Mouse (Mus musculus): Measurements from ENCODE around the gene Hspb6. TPM values are rescaled to one million over a fixed set of nuclear protein-coding genes. Genes with fewer than 3 reads are reported as not detected.

The Hspb6 gene
- polyA plus RNA-seq (2011; ENCODE audit: insufficient read depth, insufficient read length, low read depth, missing spikeins), result 6.4 and 7.0 TPM in 2 replicates

DNA sequence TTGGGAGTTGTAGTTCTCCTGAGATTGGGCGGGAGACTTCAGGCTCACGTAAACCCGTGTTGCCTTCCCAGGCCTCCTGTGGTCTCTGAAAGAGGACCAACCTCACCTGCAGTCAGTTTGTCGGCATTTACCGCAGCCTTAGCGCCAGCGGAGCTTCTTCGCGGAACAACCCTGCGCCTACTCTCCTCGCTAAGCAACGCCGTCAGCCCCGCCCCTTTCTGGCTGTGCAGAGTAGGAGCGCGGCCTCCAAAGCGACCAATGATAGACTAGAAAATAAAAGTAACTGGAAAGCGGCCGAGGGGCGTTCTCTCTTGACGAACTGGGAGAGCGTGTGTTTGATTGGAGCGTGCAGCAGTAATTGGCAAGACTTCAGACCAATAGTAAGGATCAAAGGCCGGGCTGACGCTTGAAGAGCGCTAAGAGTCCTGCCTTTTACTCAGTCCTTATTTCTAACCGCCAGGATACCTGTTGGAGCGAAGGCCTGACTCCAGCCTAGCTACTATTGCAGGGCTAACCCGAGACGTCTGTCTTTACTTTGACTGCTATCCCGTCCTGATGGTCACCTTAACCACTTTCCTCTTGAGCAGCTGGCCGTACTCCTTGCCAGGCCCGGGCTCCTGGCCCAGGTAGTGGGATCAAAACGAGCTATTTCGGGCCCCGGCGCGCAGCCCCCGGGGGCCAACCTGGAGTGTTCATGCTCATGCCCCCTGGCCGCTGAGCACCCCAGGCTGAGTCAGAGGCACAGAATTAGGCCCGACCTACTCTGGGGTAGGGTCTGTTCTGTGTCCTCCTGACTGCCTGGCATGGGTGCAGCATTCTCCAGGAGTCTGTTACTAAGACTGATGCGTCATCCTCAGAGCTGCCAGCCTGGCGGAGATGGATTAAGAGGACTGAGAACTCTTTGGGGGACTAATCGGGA lies at the start of gene Hspb6, which contains the start of gene Proser3:
TSS of gene Hspb6 (plus strand) at position 77 of the 919 bp plus-strand sequence.
TSS of gene Proser3 (minus strand) at position 198 of the 919 bp plus-strand sequence.
- Histone ChIP-seq H3K4me3 (ENCODE audit: low read depth, low read length) (peak within 1 kb of the TSS; percentile 94), H3K27ac (ENCODE audit: insufficient read depth, low read length) (peak within 1 kb of the TSS; percentile 90), H3K4me1 (ENCODE audit: control insufficient read depth, insufficient read depth, low read length) (no peaks in the 10 kb centered on the region), H3K9ac (ENCODE audit: low read depth, poor library complexity, severe bottlenecking) (peak within 1 kb of the TSS; percentile 82), H3K9me3 (replicated peaks; ENCODE audit: control insufficient read depth, insufficient read depth, low read length, poor library complexity, severe bottlenecking) (no peaks in the 10 kb centered on the region), H3K27me3 (ENCODE audit: control insufficient read depth, insufficient read depth, low read length, poor library complexity, severe bottlenecking) (no peaks in the 10 kb centered on the region), H3K36me3 (ENCODE audit: control insufficient read depth, insufficient read depth, low read length, poor library complexity, severe bottlenecking) (peaks cover 16% of the 10 kb centered on the region)
- TF ChIP-seq POLR2A (IDR thresholded peaks at IDR 0.05; ENCODE audit: insufficient read depth, low read length) (peak; percentile 99), CTCF (IDR thresholded peaks at IDR 0.05; ENCODE audit: low read depth, low read length) (no peak), EP300 (IDR thresholded peaks at IDR 0.05; ENCODE audit: insufficient read depth, low read depth, low read length) (no peak)

DNA sequence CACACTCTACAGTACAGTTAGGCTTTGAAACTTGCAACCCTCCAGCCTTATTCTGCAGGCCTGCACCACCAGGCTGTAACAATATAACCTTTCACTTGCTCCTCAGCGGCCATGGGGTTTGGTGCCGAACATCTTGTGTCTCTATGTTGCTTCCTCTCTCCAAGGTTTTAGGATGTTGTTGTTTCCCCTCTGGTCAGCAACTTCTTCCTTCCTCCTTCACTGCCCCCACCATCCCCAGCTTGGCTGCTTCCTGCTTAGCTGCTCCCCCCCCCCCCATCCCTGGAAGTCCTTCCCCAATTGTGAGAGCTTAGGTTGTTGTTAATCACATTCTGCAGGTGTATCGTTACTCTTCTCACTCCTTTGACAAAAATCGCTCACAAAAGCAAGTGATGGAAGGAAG lies 43.9 kb upstream of the Hspb6 start:
- no peak for TF ChIP-seq EP300 (IDR thresholded peaks at IDR 0.05; ENCODE audit: insufficient read depth, low read depth, low read length)
- TF ChIP-seq CTCF (IDR thresholded peaks at IDR 0.05; ENCODE audit: low read depth, low read length), result no peak
- no peak for TF ChIP-seq POLR2A (IDR thresholded peaks at IDR 0.05; ENCODE audit: insufficient read depth, low read length)
- Histone ChIP-seq H3K9ac (ENCODE audit: low read depth, poor library complexity, severe bottlenecking) (no peak overlapping the region), H3K27me3 (ENCODE audit: control insufficient read depth, insufficient read depth, low read length, poor library complexity, severe bottlenecking) (no peaks in the 10 kb centered on the region), H3K4me1 (ENCODE audit: control insufficient read depth, insufficient read depth, low read length) (no peaks in the 10 kb centered on the region), H3K4me3 (ENCODE audit: low read depth, low read length) (no peak overlapping the region), H3K36me3 (ENCODE audit: control insufficient read depth, insufficient read depth, low read length, poor library complexity, severe bottlenecking) (no peaks in the 10 kb centered on the region), H3K9me3 (replicated peaks; ENCODE audit: control insufficient read depth, insufficient read depth, low read length, poor library complexity, severe bottlenecking) (no peaks in the 10 kb centered on the region), H3K27ac (ENCODE audit: insufficient read depth, low read length) (no peak overlapping the region)

DNA sequence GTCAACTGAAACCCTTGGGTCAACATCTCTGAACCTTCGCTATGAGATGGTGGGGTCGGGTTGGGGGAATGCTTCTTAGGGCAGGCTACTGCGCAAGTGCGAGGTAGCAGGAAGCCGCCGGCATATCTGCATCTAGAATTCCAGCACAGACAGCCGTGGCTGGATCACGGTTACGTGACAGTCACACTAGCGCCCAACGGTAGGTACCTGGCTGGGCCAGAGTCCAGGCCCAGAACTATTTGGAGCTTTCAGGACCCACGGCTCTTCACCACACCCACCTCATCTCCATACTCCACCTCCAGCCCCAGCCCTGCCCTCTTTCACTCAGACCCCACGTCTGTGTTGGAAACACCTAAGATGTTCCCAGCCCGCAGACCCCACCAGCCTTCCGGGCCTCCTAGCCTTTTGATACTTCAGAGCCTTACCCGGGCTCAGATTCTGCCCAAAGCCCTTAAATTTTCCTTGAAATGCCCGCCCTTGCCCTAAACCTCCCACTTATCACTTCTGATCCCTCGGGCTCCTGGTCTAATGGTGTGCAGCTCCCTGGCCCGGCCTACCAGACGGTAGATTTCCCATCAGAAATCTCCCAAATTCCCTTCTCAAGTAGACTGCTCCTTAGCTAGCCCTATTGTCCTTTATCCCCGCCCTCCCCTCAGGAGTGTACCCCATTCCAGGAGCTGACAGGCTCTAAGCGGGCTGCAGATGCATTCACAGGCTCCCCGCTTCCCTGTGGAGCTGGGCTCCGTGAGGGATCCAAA lies 36.8 kb upstream of the Hspb6 start:
- H3K4me1 ChIP-seq (ENCODE audit: control insufficient read depth, insufficient read depth, low read length), result no peaks in the 10 kb centered on the region
- H3K4me3 ChIP-seq (ENCODE audit: low read depth, low read length), result peak overlapping the region; percentile 17
- peak overlapping the region; percentile 12; the same call in 1 of the 2 replicates for H3K9ac ChIP-seq (ENCODE audit: low read depth, poor library complexity, severe bottlenecking)
- TF ChIP-seq EP300 (IDR thresholded peaks at IDR 0.05; ENCODE audit: insufficient read depth, low read depth, low read length) (no peak), POLR2A (IDR thresholded peaks at IDR 0.05; ENCODE audit: insufficient read depth, low read length) (peak; percentile 10)
- H3K27me3 ChIP-seq (ENCODE audit: control insufficient read depth, insufficient read depth, low read length, poor library complexity, severe bottlenecking), result no peaks in the 10 kb centered on the region
- H3K36me3 ChIP-seq (ENCODE audit: control insufficient read depth, insufficient read depth, low read length, poor library complexity, severe bottlenecking), result no peaks in the 10 kb centered on the region
- no peaks in the 10 kb centered on the region for H3K9me3 ChIP-seq (replicated peaks; ENCODE audit: control insufficient read depth, insufficient read depth, low read length, poor library complexity, severe bottlenecking)
- no peak overlapping the region for H3K27ac ChIP-seq (ENCODE audit: insufficient read depth, low read length)

DNA sequence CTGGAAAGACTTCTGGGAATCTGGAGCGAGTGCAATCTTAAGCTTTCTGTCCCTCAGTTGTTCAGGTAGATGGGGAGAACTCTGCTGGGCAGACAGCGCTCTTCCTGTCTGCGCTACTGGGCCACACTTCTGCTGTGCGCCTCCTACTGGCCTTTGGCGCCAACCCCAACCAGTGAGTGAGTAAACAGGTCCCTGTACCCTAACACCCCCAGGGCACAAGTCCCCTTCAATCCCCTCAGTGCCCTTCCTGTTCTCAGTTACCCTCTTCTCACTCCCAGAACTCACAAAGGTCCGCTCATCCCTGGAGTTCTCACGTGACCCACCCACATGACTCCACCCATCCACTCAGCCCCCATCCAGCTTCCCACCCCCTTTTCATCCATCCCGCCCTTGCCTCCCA lies 33.7 kb upstream of the Hspb6 start:
- Histone ChIP-seq H3K27me3 (ENCODE audit: control insufficient read depth, insufficient read depth, low read length, poor library complexity, severe bottlenecking) (no peaks in the 10 kb centered on the region), H3K4me3 (ENCODE audit: low read depth, low read length) (peak overlapping the region; percentile 43), H3K4me1 (ENCODE audit: control insufficient read depth, insufficient read depth, low read length) (no peaks in the 10 kb centered on the region), H3K36me3 (ENCODE audit: control insufficient read depth, insufficient read depth, low read length, poor library complexity, severe bottlenecking) (no peaks in the 10 kb centered on the region), H3K27ac (ENCODE audit: insufficient read depth, low read length) (no peak overlapping the region), H3K9me3 (replicated peaks; ENCODE audit: control insufficient read depth, insufficient read depth, low read length, poor library complexity, severe bottlenecking) (no peaks in the 10 kb centered on the region), H3K9ac (ENCODE audit: low read depth, poor library complexity, severe bottlenecking) (no peak overlapping the region)
- TF ChIP-seq CTCF (IDR thresholded peaks at IDR 0.05; ENCODE audit: low read depth, low read length), result peak; percentile 58
- TF ChIP-seq EP300 (IDR thresholded peaks at IDR 0.05; ENCODE audit: insufficient read depth, low read depth, low read length), result peak; percentile 75
- no peak for TF ChIP-seq POLR2A (IDR thresholded peaks at IDR 0.05; ENCODE audit: insufficient read depth, low read length)

DNA sequence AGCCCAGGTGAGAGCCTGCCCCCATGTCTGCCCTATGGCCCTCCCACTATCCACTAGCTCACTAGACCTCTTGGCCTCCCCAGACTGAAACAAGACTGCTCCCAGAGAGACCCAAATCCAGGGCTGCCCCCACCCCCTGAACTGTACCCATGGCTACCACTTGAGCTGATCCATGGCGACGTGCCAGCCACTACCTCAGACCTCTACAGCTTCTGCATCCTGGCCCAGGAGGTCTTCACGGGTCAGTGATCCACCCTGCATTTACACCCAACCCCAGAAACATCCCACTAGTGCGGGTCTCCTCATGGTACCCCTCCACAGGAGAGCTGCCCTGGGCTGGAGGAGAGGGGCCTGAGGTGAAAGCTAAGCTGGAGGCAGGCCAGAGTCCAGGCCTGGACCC lies 31.6 kb upstream of the Hspb6 start:
- Histone ChIP-seq H3K27ac (ENCODE audit: insufficient read depth, low read length) (no peak overlapping the region), H3K36me3 (ENCODE audit: control insufficient read depth, insufficient read depth, low read length, poor library complexity, severe bottlenecking) (no peaks in the 10 kb centered on the region), H3K4me1 (ENCODE audit: control insufficient read depth, insufficient read depth, low read length) (no peaks in the 10 kb centered on the region), H3K9me3 (replicated peaks; ENCODE audit: control insufficient read depth, insufficient read depth, low read length, poor library complexity, severe bottlenecking) (no peaks in the 10 kb centered on the region), H3K27me3 (ENCODE audit: control insufficient read depth, insufficient read depth, low read length, poor library complexity, severe bottlenecking) (no peaks in the 10 kb centered on the region), H3K4me3 (ENCODE audit: low read depth, low read length) (no peak overlapping the region), H3K9ac (ENCODE audit: low read depth, poor library complexity, severe bottlenecking) (no peak overlapping the region)
- TF ChIP-seq EP300 (IDR thresholded peaks at IDR 0.05; ENCODE audit: insufficient read depth, low read depth, low read length), result no peak
- no peak for TF ChIP-seq CTCF (IDR thresholded peaks at IDR 0.05; ENCODE audit: low read depth, low read length)
- no peak for TF ChIP-seq POLR2A (IDR thresholded peaks at IDR 0.05; ENCODE audit: insufficient read depth, low read length)
